Mouse (Mus musculus) CH12.LX (cell line): ENCODE measurements at regions not wholly inside any gene's neighbourhood (a gene's known extent, or its start where the extent isn't known, plus 50 kb on each side); places are given as distances from the start of the nearest gene placed in this dataset.

Source experiments
- DNase-seq: peaks from one replicate; pipeline ENCODE4 v3.0.0-alpha.2; 2013; ENCODE audit errors: extremely low read depth
- H3K27ac ChIP-seq: 2 replicates; pipeline ENCODE4 v1.5.1; 2012; ENCODE audit warnings: low read depth, mild to moderate bottlenecking, control low read depth, moderate library complexity; ENCODE audit not compliant: insufficient read depth
- H3K27me3 ChIP-seq: replicated peaks from 2 replicates; pipeline ENCODE3; 2012; ENCODE audit warnings: inconsistent platforms
- H3K36me3 ChIP-seq, 2 experiments: replicated peaks in 1 of 2; 2 replicates each; pipeline versions ENCODE3 to v1.6.1; 2012; ENCODE audit warnings: inconsistent platforms in 1 of 2, low read length in 1 of 2, mild to moderate bottlenecking in 1 of 2, mixed read lengths in 1 of 2, moderate library complexity in 1 of 2; ENCODE audit not compliant: control insufficient read depth in 1 of 2, insufficient read depth in 1 of 2
- H3K4me1 ChIP-seq, 2 experiments: 2 replicates each; pipeline ENCODE4 v1.6.1; 2012; ENCODE audit warnings: inconsistent platforms in 1 of 2, moderate library complexity in 1 of 2; ENCODE audit not compliant: insufficient read depth in 2 of 2, control insufficient read depth in 1 of 2
- H3K4me2 ChIP-seq: 2 replicates; pipeline ENCODE4 v1.6.1; 2012; ENCODE audit warnings: low read depth, mild to moderate bottlenecking, control low read depth; ENCODE audit not compliant: poor library complexity, insufficient read depth, severe bottlenecking
- H3K4me3 ChIP-seq, 3 experiments: fragments of 150-350 bp in 1 of 3; sonication (generic) in 1 of 3; replicated peaks in 1 of 3; 2 replicates each; pipeline versions ENCODE3 to v1.5.1; 2011 to 2012; ENCODE audit warnings: low read depth in 2 of 3, low read length in 2 of 3, mild to moderate bottlenecking in 2 of 3, moderate library complexity in 2 of 3, control low read depth in 1 of 3, improper control_type of control experiment in 1 of 3, inconsistent platforms in 1 of 3, mixed read lengths in 1 of 3; ENCODE audit not compliant: poor library complexity in 1 of 3
- H3K79me2 ChIP-seq: replicated peaks from 2 replicates; pipeline ENCODE4 v1.6.1; 2012; ENCODE audit warnings: mild to moderate bottlenecking, moderate library complexity; ENCODE audit not compliant: control insufficient read depth, poor library complexity, insufficient read depth, severe bottlenecking; ENCODE audit errors: extremely low read depth
- H3K9ac ChIP-seq: 2 replicates; pipeline ENCODE4 v1.6.1; 2012; ENCODE audit warnings: low read depth, mild to moderate bottlenecking, control low read depth, moderate library complexity; ENCODE audit not compliant: insufficient read depth
- H3K9me3 ChIP-seq: replicated peaks from 2 replicates; pipeline ENCODE3; 2012; ENCODE audit warnings: low read length, inconsistent platforms, mixed read lengths
- BHLHE40 ChIP-seq: IDR thresholded peaks from 2 replicates; pipeline ENCODE4 v1.6.1; 2011; ENCODE audit warnings: mild to moderate bottlenecking, low read depth, low read length, improper control_type of control experiment
- CHD2 ChIP-seq: IDR thresholded peaks from 2 replicates; pipeline ENCODE4 v1.6.1; 2011; ENCODE audit warnings: low read length, improper control_type of control experiment
- CTCF ChIP-seq, 2 experiments: IDR thresholded peaks in 1 of 2; conservative IDR thresholded peaks in 1 of 2; 2 replicates each; pipeline ENCODE4 v1.5.1; 2011 to 2012; ENCODE audit warnings: low read depth in 2 of 2, low read length in 2 of 2, improper control_type of control experiment in 1 of 2, inconsistent platforms in 1 of 2, mild to moderate bottlenecking in 1 of 2, moderate library complexity in 1 of 2
- E2F4 ChIP-seq: IDR thresholded peaks from 2 replicates; pipeline ENCODE4 v1.6.1; 2011; ENCODE audit warnings: low read depth, low read length, improper control_type of control experiment; ENCODE audit not compliant: insufficient replicate concordance
- ELF1 ChIP-seq: IDR thresholded peaks from 2 replicates; pipeline ENCODE4 v1.6.1; 2014; ENCODE audit warnings: low read depth, mild to moderate bottlenecking, inconsistent platforms, low read length, improper control_type of control experiment
- ETS1 ChIP-seq: conservative IDR thresholded peaks from 2 replicates; pipeline ENCODE4 v1.6.1; 2012; ENCODE audit warnings: low read depth, mild to moderate bottlenecking, inconsistent platforms, low read length, improper control_type of control experiment, moderate library complexity
- HCFC1 ChIP-seq: IDR thresholded peaks from 2 replicates; pipeline ENCODE4 v1.6.1; 2012; ENCODE audit warnings: low read depth, mild to moderate bottlenecking, inconsistent platforms, low read length, improper control_type of control experiment
- IRF4 ChIP-seq: IDR thresholded peaks from 2 replicates; pipeline ENCODE4 v1.6.1; 2014; ENCODE audit warnings: low read depth, mild to moderate bottlenecking, inconsistent platforms, low read length, improper control_type of control experiment
- JUN ChIP-seq: IDR thresholded peaks from 2 replicates; pipeline ENCODE4 v1.6.1; 2011; ENCODE audit warnings: low read depth, mild to moderate bottlenecking, low read length, improper control_type of control experiment, moderate library complexity; ENCODE audit not compliant: insufficient read depth
- MAFK ChIP-seq: IDR thresholded peaks from 2 replicates; pipeline ENCODE4 v1.6.1; 2011; ENCODE audit warnings: low read length, improper control_type of control experiment; ENCODE audit not compliant: insufficient replicate concordance
- MAX ChIP-seq: IDR thresholded peaks from 2 replicates; pipeline ENCODE4 v1.6.1; 2011; ENCODE audit warnings: low read length, improper control_type of control experiment
- MXI1 ChIP-seq: IDR thresholded peaks from 2 replicates; pipeline ENCODE4 v1.6.1; 2011; ENCODE audit warnings: mild to moderate bottlenecking, low read depth, low read length, improper control_type of control experiment
- NELFE ChIP-seq: IDR thresholded peaks from 2 replicates; pipeline ENCODE4 v1.6.1; 2011; ENCODE audit warnings: low read depth, low read length, improper control_type of control experiment
- POLR2A ChIP-seq: IDR thresholded peaks from 2 replicates; pipeline ENCODE4 v1.6.1; 2011; ENCODE audit warnings: low read depth, mild to moderate bottlenecking, improper control_type of control experiment, low read length
- POLR2AphosphoS2 ChIP-seq: IDR thresholded peaks from 2 replicates; pipeline ENCODE4 v1.6.1; 2011; ENCODE audit warnings: low read depth, low read length, improper control_type of control experiment
- RAD21 ChIP-seq: IDR thresholded peaks from 2 replicates; pipeline ENCODE4 v1.6.1; 2011; ENCODE audit warnings: low read depth, mild to moderate bottlenecking, low read length, improper control_type of control experiment, moderate library complexity
- RCOR1 ChIP-seq: conservative IDR thresholded peaks from 2 replicates; pipeline ENCODE4 v1.6.1; 2012; ENCODE audit warnings: low read depth, mild to moderate bottlenecking, inconsistent platforms, low read length, improper control_type of control experiment
- SMC3 ChIP-seq: IDR thresholded peaks from 2 replicates; pipeline ENCODE4 v1.6.1; 2011; ENCODE audit warnings: low read depth, low read length, improper control_type of control experiment
- TCF12 ChIP-seq: IDR thresholded peaks from 2 replicates; pipeline ENCODE4 v1.6.1; 2014; ENCODE audit warnings: low read depth, mild to moderate bottlenecking, inconsistent platforms, low read length, improper control_type of control experiment
- UBTF ChIP-seq: IDR thresholded peaks from 2 replicates; pipeline ENCODE4 v1.6.1; 2012; ENCODE audit warnings: low read depth, mild to moderate bottlenecking, inconsistent platforms, low read length, improper control_type of control experiment, moderate library complexity
- USF1 ChIP-seq: IDR thresholded peaks from 2 replicates; pipeline ENCODE4 v1.6.1; 2014; ENCODE audit warnings: low read depth, mild to moderate bottlenecking, inconsistent platforms, low read length, improper control_type of control experiment
- ZC3H11A ChIP-seq: IDR thresholded peaks from 2 replicates; pipeline ENCODE4 v1.6.1; 2012; ENCODE audit warnings: low read depth, mild to moderate bottlenecking, inconsistent platforms, low read length, improper control_type of control experiment
- ZMIZ1 ChIP-seq: IDR thresholded peaks from 2 replicates; pipeline ENCODE4 v1.6.1; 2012; ENCODE audit warnings: low read depth, mild to moderate bottlenecking, inconsistent platforms, low read length, improper control_type of control experiment
- ZNF384 ChIP-seq: IDR thresholded peaks from 2 replicates; pipeline ENCODE4 v1.6.1; 2012; ENCODE audit warnings: low read depth, low read length, improper control_type of control experiment, inconsistent platforms
- dilution Hi-C: fragments of 300-500 bp; cut with MboI; formaldehyde crosslinking; loops from 2 replicates; pipeline ENCODE4 v1.14.3; 2020; ENCODE audit warnings: low sequenced_read_pairs; ENCODE audit not compliant: extremely low pct_unique_long_range_greater_than_20kb, extremely low pct_ligation_motif_present
- in situ Hi-C: fragments of 300-500 bp; cut with MboI; formaldehyde crosslinking; loops from 3 replicates; pipeline ENCODE4 v1.14.3; 2019; ENCODE audit warnings: low sequenced_read_pairs, low pct_ligation_motif_present, low pct_unique_long_range_greater_than_20kb, mixed read lengths

DNA sequence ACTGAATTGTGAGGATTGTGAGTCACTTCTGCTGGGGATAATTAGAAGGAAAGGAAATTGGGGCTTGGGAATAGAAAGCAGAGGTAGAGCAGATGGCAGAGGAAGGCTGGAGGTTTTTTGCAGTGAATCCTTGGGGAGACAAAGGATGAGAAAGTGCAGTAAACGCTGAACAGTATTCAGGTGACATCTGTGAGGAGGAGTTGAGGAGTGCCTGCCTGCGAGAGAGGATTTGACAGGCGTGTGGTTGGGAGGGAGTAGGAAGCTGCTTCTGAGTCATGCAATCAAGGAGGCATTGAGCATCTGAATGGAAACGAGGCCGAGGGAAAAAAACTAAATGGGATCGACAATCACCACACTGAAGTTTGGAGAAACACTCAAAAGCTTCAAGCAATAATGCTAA, 236.9 kb downstream of the Stim2 start:
- H3K4me2 ChIP-seq = no peak overlapping the region
- no peak for DNase-seq
- no peaks in the 10 kb centered on the region for H3K79me2 ChIP-seq
- TF ChIP-seq POLR2A (no peak), MXI1 (no peak), E2F4 (no peak), CTCF (conservative IDR thresholded peaks at IDR 0.05 in 1 of 2, IDR thresholded peaks at IDR 0.05 in 1 of 2; ENCODE audit: low read depth in 2 of 2, low read length in 2 of 2) (no peak), ZNF384 (no peak), IRF4 (no peak), ZC3H11A (no peak), SMC3 (no peak), USF1 (no peak), TCF12 (no peak), CHD2 (no peak), RCOR1 (no peak), ELF1 (no peak), RAD21 (no peak), ZMIZ1 (no peak), NELFE (no peak), JUN (no peak), BHLHE40 (no peak), POLR2AphosphoS2 (no peak)
- no peak overlapping the region for H3K4me3 ChIP-seq
- H3K27ac ChIP-seq = no peak overlapping the region
- in situ Hi-C loops (no loop called here), dilution Hi-C loops (no loop called here)
- H3K9ac ChIP-seq = no peak overlapping the region
- H3K27me3 ChIP-seq = no peaks in the 10 kb centered on the region
- no peaks in the 10 kb centered on the region for H3K36me3 ChIP-seq
- no peaks in the 10 kb centered on the region for H3K4me1 ChIP-seq
- no peaks in the 10 kb centered on the region for H3K9me3 ChIP-seq

- Histone ChIP-seq H3K79me2 (no peaks in the 10 kb centered on the region), H3K4me2 (no peak overlapping the region), H3K36me3 (no peaks in the 10 kb centered on the region), H3K4me1 (no peaks in the 10 kb centered on the region), H3K9me3 (no peaks in the 10 kb centered on the region), H3K4me3 (no peak overlapping the region), H3K9ac (no peak overlapping the region), H3K27ac (no peak overlapping the region), H3K27me3 (no peaks in the 10 kb centered on the region)
- in situ Hi-C loops (no loop called here), dilution Hi-C loops (no loop called here)
- no peak for DNase-seq
- TF ChIP-seq ZC3H11A (no peak), MAX (no peak), MAFK (no peak), UBTF (no peak), BHLHE40 (no peak), ETS1 (no peak), IRF4 (no peak), HCFC1 (no peak), ZMIZ1 (no peak)
Observed at GRCm38 (mm10) chr5:54237226-54237625, 238.9 kb downstream of the Stim2 start.
